Mouse (Mus musculus) embryonic facial prominence, embryonic 13.5 days (tissue): ENCODE results near the gene Map2. TPM values are rescaled to one million over a fixed set of nuclear protein-coding genes. Genes with fewer than 3 reads are reported as not detected.

ENCODE experiments used
- ATAC-seq: fragments of 200-750 bp; cut with Nextera tagmentation; 2 replicates; pipeline ENCODE4 v1.8.0; 2017; ENCODE audit warnings: low read depth; ENCODE audit not compliant: insufficient number of reproducible peaks, insufficient read depth, low FRiP score, low TSS enrichment
- H3K27ac ChIP-seq: fragments of 300-500 bp; sonication (generic); 2 replicates; pipeline ENCODE4 v1.5.1; 2015; ENCODE audit warnings: moderate library complexity, mild to moderate bottlenecking, inconsistent platforms
- H3K27me3 ChIP-seq: fragments of 300-500 bp; sonication (generic); 2 replicates; pipeline ENCODE4 v1.6.1; 2015; ENCODE audit warnings: mild to moderate bottlenecking, inconsistent platforms
- H3K36me3 ChIP-seq: fragments of 300-500 bp; sonication (generic); 2 replicates; pipeline ENCODE4 v1.6.1; 2015; ENCODE audit warnings: mild to moderate bottlenecking, inconsistent platforms
- H3K4me1 ChIP-seq: fragments of 300-500 bp; sonication (generic); 2 replicates; pipeline ENCODE4 v1.6.1; 2015; ENCODE audit warnings: inconsistent platforms
- H3K4me2 ChIP-seq: fragments of 300-500 bp; sonication (generic); 2 replicates; pipeline ENCODE4 v1.6.1; 2015; ENCODE audit warnings: moderate library complexity, mild to moderate bottlenecking, inconsistent platforms
- H3K4me3 ChIP-seq: fragments of 300-500 bp; sonication (generic); 2 replicates; pipeline ENCODE4 v1.5.1; 2015; ENCODE audit warnings: mild to moderate bottlenecking, inconsistent platforms
- H3K9ac ChIP-seq: fragments of 300-500 bp; sonication (generic); 2 replicates; pipeline ENCODE4 v1.6.1; 2015; ENCODE audit warnings: mild to moderate bottlenecking, inconsistent platforms
- H3K9me3 ChIP-seq: fragments of 300-500 bp; sonication (generic); 2 replicates; pipeline ENCODE4 v1.6.1; 2016; ENCODE audit warnings: inconsistent platforms
- WGBS: fragments of 180-500 bp; shearing (Covaris S2); methylation state at CpG from one replicate; pipeline ENCODE4 v1.1.7; 2015; ENCODE audit warnings: mixed read lengths; 5-methylcytosine and 5-hydroxymethylcytosine counted together
- polyA plus RNA-seq: library from polyadenylated mRNA; unstranded; fragments of >200 nt; fragmentation: Nextera tagmentation; extraction: Ambion mirVana; gene quantifications from 2 replicates; pipeline ENCODE4 v1.2.1, GENCODE M21; 2015

Gene Map2
- polyA plus RNA-seq, 1 experiment from 2014 or later, result 17.8 TPM

DNA sequence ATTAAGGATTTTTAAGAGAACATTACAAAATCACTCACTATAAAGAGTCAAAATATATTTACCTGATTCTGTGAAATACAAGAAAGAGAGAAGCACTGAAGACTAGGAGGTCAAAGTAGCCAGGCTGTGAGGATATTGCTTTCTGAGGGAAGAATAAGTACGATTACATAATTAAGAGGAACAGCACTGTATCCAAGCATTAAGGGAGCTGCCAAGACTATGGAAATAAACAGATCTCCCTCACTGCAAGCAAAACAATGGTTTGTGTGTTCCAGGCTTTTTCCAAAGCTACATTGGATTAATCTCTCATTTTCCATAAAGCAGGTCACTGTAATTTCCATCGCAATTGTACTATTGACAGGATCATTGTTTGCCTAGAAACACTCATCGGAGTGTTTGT is 307.7 kb downstream of the Map2 start:
- 89% methylated on average over 3 of the region's 3 CpGs for WGBS
- ATAC-seq, result no peak
- Histone ChIP-seq H3K9ac (no peak overlapping the region), H3K9me3 (no peaks in the 10 kb centered on the region), H3K27me3 (no peaks in the 10 kb centered on the region), H3K4me1 (no peaks in the 10 kb centered on the region), H3K4me2 (no peak overlapping the region), H3K27ac (no peak overlapping the region), H3K4me3 (no peak overlapping the region), H3K36me3 (no peaks in the 10 kb centered on the region)

Other genes with a start within 250 kb of the Map2 start
- not detected in 2 replicates for gene Crygf, start 248.8 kb upstream of the Map2 start, polyA plus RNA-seq